Mouse (Mus musculus): Measurements from ENCODE around the gene Senp8. TPM values are rescaled to one million over a fixed set of nuclear protein-coding genes. Genes with fewer than 3 reads are reported as not detected.

Senp8 gene
- polyA plus RNA-seq, 2 experiments: 5.1 to 9.4 TPM

- Histone ChIP-seq H3K36me3 (ENCODE audit: control insufficient read depth, insufficient read depth, low read length) (no peaks in the 10 kb centered on the region), H3K9me3 (ENCODE audit: control insufficient read depth, low read length) (no peaks in the 10 kb centered on the region), H3K9ac (ENCODE audit: low read depth, low read length, severe bottlenecking) (no peak overlapping the region), H3K4me2 (replicated peaks; ENCODE audit: low read depth, low read length, severe bottlenecking) (no peak overlapping the region), H3K27me3 (ENCODE audit: control insufficient read depth, insufficient read depth, low read length) (no peaks in the 10 kb centered on the region), H3K4me1 (ENCODE audit: control insufficient read depth, insufficient read depth, low read length) (no peaks in the 10 kb centered on the region), H3K27ac (replicated peaks; ENCODE audit: low read depth, low read length) (no peak overlapping the region), H3K4me3 (replicated peaks; ENCODE audit: low read length) (no peak overlapping the region)
- no peak for ATAC-seq (ENCODE audit: low FRiP score, low read depth)
- WGBS: 94% methylated on average over 4 of the region's 4 CpGs
- TF ChIP-seq POLR2A (IDR thresholded peaks at IDR 0.05; ENCODE audit: borderline replicate concordance, extremely low read depth, insufficient read depth, insufficient read length): no peak
- no peak for DNase-seq (ENCODE audit: low spot score)
Observed at GRCm38 (mm10) chr9:59718237-59718636, 32.3 kb downstream of the Senp8 start.

GRCm38 (mm10) chr9:59716275-59716898, 34.1 kb downstream of the Senp8 start:
- Histone ChIP-seq H3K4me1 (ENCODE audit: control insufficient read depth, insufficient read depth, low read length) (no peaks in the 10 kb centered on the region), H3K4me3 (replicated peaks; ENCODE audit: low read length) (no peak overlapping the region), H3K9me3 (ENCODE audit: control insufficient read depth, low read length) (no peaks in the 10 kb centered on the region), H3K4me2 (replicated peaks; ENCODE audit: low read depth, low read length, severe bottlenecking) (no peak overlapping the region), H3K36me3 (ENCODE audit: control insufficient read depth, insufficient read depth, low read length) (no peaks in the 10 kb centered on the region), H3K27ac (replicated peaks; ENCODE audit: low read depth, low read length) (no peak overlapping the region), H3K9ac (ENCODE audit: low read depth, low read length, severe bottlenecking) (no peak overlapping the region), H3K27me3 (ENCODE audit: control insufficient read depth, insufficient read depth, low read length) (no peaks in the 10 kb centered on the region)
- no peak for DNase-seq (ENCODE audit: low spot score)
- no peak for TF ChIP-seq POLR2A (IDR thresholded peaks at IDR 0.05; ENCODE audit: borderline replicate concordance, extremely low read depth, insufficient read depth, insufficient read length)
- 66% methylated on average over 7 of the region's 7 CpGs for WGBS
- ATAC-seq (ENCODE audit: low FRiP score, low read depth): no peak

GRCm38 (mm10) chr9:59709225-59709624, 41.3 kb downstream of the Senp8 start:
- 84% methylated on average over 3 of the region's 3 CpGs for WGBS
- Histone ChIP-seq H3K36me3 (ENCODE audit: control insufficient read depth, insufficient read depth, low read length) (no peaks in the 10 kb centered on the region), H3K4me3 (replicated peaks; ENCODE audit: low read length) (no peak overlapping the region), H3K27me3 (ENCODE audit: control insufficient read depth, insufficient read depth, low read length) (no peaks in the 10 kb centered on the region), H3K4me2 (replicated peaks; ENCODE audit: low read depth, low read length, severe bottlenecking) (no peak overlapping the region), H3K9me3 (ENCODE audit: control insufficient read depth, low read length) (no peaks in the 10 kb centered on the region), H3K4me1 (ENCODE audit: control insufficient read depth, insufficient read depth, low read length) (no peaks in the 10 kb centered on the region), H3K27ac (replicated peaks; ENCODE audit: low read depth, low read length) (no peak overlapping the region), H3K9ac (ENCODE audit: low read depth, low read length, severe bottlenecking) (no peak overlapping the region)
- TF ChIP-seq POLR2A (IDR thresholded peaks at IDR 0.05; ENCODE audit: borderline replicate concordance, extremely low read depth, insufficient read depth, insufficient read length): no peak
- ATAC-seq (ENCODE audit: low FRiP score, low read depth) (no peak), DNase-seq (ENCODE audit: low spot score) (no peak)

- DNase-seq (ENCODE audit: low spot score): no peak
- no peaks in the 10 kb centered on the region for H3K9me3 ChIP-seq (ENCODE audit: control insufficient read depth, low read length)
- no peak overlapping the region for H3K4me3 ChIP-seq (replicated peaks; ENCODE audit: low read length)
- no peaks in the 10 kb centered on the region for H3K4me1 ChIP-seq (ENCODE audit: control insufficient read depth, insufficient read depth, low read length)
- WGBS: 59% methylated on average over 10 of the region's 10 CpGs
- no peak overlapping the region for H3K9ac ChIP-seq (ENCODE audit: low read depth, low read length, severe bottlenecking)
- ATAC-seq (ENCODE audit: low FRiP score, low read depth): no peak
- H3K4me2 ChIP-seq (replicated peaks; ENCODE audit: low read depth, low read length, severe bottlenecking): no peak overlapping the region
- H3K27ac ChIP-seq (replicated peaks; ENCODE audit: low read depth, low read length): no peak overlapping the region
- H3K36me3 ChIP-seq (ENCODE audit: control insufficient read depth, insufficient read depth, low read length): no peaks in the 10 kb centered on the region
- no peak for TF ChIP-seq POLR2A (IDR thresholded peaks at IDR 0.05; ENCODE audit: borderline replicate concordance, extremely low read depth, insufficient read depth, insufficient read length)
- H3K27me3 ChIP-seq (ENCODE audit: control insufficient read depth, insufficient read depth, low read length): no peaks in the 10 kb centered on the region
Observed at GRCm38 (mm10) chr9:59706850-59707825, 43.4 kb downstream of the Senp8 start.

DNA sequence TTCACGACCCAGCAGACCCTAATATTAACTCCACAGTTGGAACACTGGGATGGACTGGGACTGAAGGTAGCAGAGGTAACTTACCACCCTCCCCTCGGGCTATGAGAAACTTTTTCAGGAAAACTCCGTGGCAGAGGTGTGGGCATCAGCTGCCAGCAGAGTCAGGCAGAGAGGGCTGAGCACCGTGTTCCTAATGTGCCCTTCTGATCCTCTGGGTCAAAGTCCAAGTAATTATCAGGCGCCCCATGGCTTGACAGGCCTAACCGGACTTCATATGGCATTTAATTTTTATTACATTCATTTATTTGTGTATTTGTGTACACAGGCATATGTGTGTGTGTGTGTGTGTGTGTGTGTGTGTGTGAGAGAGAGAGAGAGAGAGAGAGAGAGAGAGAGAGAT, 47.4 kb downstream of the Senp8 start:
- Histone ChIP-seq H3K4me2 (replicated peaks; ENCODE audit: low read depth, low read length, severe bottlenecking) (no peak overlapping the region), H3K9ac (ENCODE audit: low read depth, low read length, severe bottlenecking) (no peak overlapping the region), H3K4me1 (ENCODE audit: control insufficient read depth, insufficient read depth, low read length) (no peaks in the 10 kb centered on the region), H3K36me3 (ENCODE audit: control insufficient read depth, insufficient read depth, low read length) (no peaks in the 10 kb centered on the region), H3K9me3 (ENCODE audit: control insufficient read depth, low read length) (no peaks in the 10 kb centered on the region), H3K27me3 (ENCODE audit: control insufficient read depth, insufficient read depth, low read length) (no peaks in the 10 kb centered on the region), H3K27ac (replicated peaks; ENCODE audit: low read depth, low read length) (no peak overlapping the region), H3K4me3 (replicated peaks; ENCODE audit: low read length) (no peak overlapping the region)
- no peak for TF ChIP-seq POLR2A (IDR thresholded peaks at IDR 0.05; ENCODE audit: borderline replicate concordance, extremely low read depth, insufficient read depth, insufficient read length)
- no peak for DNase-seq (ENCODE audit: low spot score)
- WGBS: 52% methylated on average over 6 of the region's 6 CpGs
- no peak for ATAC-seq (ENCODE audit: low FRiP score, low read depth)

Data from limb, embryonic 14.5 days (tissue).